Mouse (Mus musculus): ENCODE measurements around the gene Clic5.

The Clic5 gene

GRCm38 (mm10) chr17:44199158-44199557 lies 10.8 kb downstream of the Clic5 start:
- DNase-seq: no peak

GRCm38 (mm10) chr17:44202952-44203351 lies 14.6 kb downstream of the Clic5 start:
- no peak for DNase-seq

GRCm38 (mm10) chr17:44204787-44205186 lies 16.4 kb downstream of the Clic5 start:
- DNase-seq: no peak

- no peak for DNase-seq
Observed at GRCm38 (mm10) chr17:44205562-44205961, 17.2 kb downstream of the Clic5 start.

- no peak for DNase-seq
Observed at GRCm38 (mm10) chr17:44208900-44209299, 20.5 kb downstream of the Clic5 start.

GRCm38 (mm10) chr17:44212960-44213619 lies 24.7 kb downstream of the Clic5 start:
- no peak for DNase-seq

- no peak for DNase-seq
Observed at GRCm38 (mm10) chr17:44215196-44215799, 26.9 kb downstream of the Clic5 start.

- no peak for DNase-seq
Observed at GRCm38 (mm10) chr17:44217185-44217584, 28.8 kb downstream of the Clic5 start.

GRCm38 (mm10) chr17:44219943-44220342 lies 31.6 kb downstream of the Clic5 start:
- no peak for DNase-seq

- no peak for DNase-seq
Observed at GRCm38 (mm10) chr17:44228428-44228827, 40.0 kb downstream of the Clic5 start.

- DNase-seq: peak; percentile 37 to 57
Observed at GRCm38 (mm10) chr17:44230083-44230482, 41.7 kb downstream of the Clic5 start.

- peak; percentile 60 to 62 for DNase-seq
Observed at GRCm38 (mm10) chr17:44239030-44239721, 50.8 kb downstream of the Clic5 start.

- no peak for DNase-seq
Observed at GRCm38 (mm10) chr17:44240742-44241141, 52.4 kb downstream of the Clic5 start.

- no peak for DNase-seq
Observed at GRCm38 (mm10) chr17:44244096-44244495, 55.7 kb downstream of the Clic5 start.

- no peak for DNase-seq
Observed at GRCm38 (mm10) chr17:44244625-44245024, 56.2 kb downstream of the Clic5 start.

GRCm38 (mm10) chr17:44246153-44246700 lies 57.8 kb downstream of the Clic5 start:
- no peak for DNase-seq

GRCm38 (mm10) chr17:44249544-44249943 lies 61.2 kb downstream of the Clic5 start:
- DNase-seq: no peak

GRCm38 (mm10) chr17:44252653-44253052 lies 64.3 kb downstream of the Clic5 start:
- no peak for DNase-seq

- DNase-seq: no peak
Observed at GRCm38 (mm10) chr17:44254698-44255097, 66.3 kb downstream of the Clic5 start.

GRCm38 (mm10) chr17:44256583-44256982 lies 68.2 kb downstream of the Clic5 start:
- DNase-seq: peak; percentile 71 to 78

GRCm38 (mm10) chr17:44259245-44259644 lies 70.9 kb downstream of the Clic5 start:
- no peak for DNase-seq

GRCm38 (mm10) chr17:44261594-44262202 lies 73.3 kb downstream of the Clic5 start:
- DNase-seq: peak in 1 of 2 experiments; percentile 43

GRCm38 (mm10) chr17:44270043-44270442 lies 81.7 kb downstream of the Clic5 start:
- DNase-seq: no peak
